Mouse (Mus musculus): Measurements from ENCODE around the gene Ryr3.

DNA sequence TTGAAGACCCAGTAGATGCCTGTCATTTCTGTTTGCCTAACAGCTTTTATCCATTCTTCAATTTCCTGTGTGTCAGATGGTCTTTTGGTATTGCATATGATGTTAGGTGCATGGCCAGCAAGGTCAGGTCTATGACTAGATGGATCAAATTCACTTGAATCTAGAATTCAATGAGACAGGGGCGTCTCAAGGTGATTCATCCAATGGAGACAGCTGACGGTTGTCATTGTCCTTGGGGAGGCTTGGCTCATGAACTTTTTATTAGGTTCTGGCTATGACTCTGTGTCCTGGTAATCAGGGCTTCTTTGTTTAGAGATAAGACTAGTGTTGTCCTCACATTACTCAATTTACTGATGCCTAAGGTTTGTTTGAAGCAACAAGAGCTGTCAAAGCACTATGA, 454.9 kb downstream of the Ryr3 start:
- no peak for TF ChIP-seq CTCF (IDR thresholded peaks at IDR 0.05; ENCODE audit: insufficient read depth, low read depth, low read length)
- no peak for TF ChIP-seq POLR2A (IDR thresholded peaks at IDR 0.05; ENCODE audit: insufficient read depth, low read depth, low read length)

Measured in olfactory bulb, adult 2 months (tissue).